In genomic region chr11:108377680-108378362, GRCm38 (mm10) we compare ENCODE assay signal across 8 mouse cellular contexts. TPM values are rescaled to one million over a fixed set of nuclear protein-coding genes. Genes with fewer than 3 reads are reported as not detected.
DNase-seq lines count a peak whose midpoint lies in the region; ATAC-seq lines count a peak whose summit lies in the region.

No protein-coding gene starts in this region.

- no peak overlapping the region for H3K9ac ChIP-seq in hindbrain, embryonic 12.5 days

- no peaks in the 10 kb centered on the region for H3K36me3 ChIP-seq in hindbrain, embryonic 12.5 days

- no peak overlapping the region for H3K4me3 ChIP-seq in hindbrain, embryonic 12.5 days

- no peaks in the 10 kb centered on the region; the same call in 1 of the 2 replicates for H3K4me1 ChIP-seq in hindbrain, embryonic 12.5 days

- peak; percentile 99 for ATAC-seq in frontal cortex, adult (ENCODE audit: low TSS enrichment)
- ATAC-seq in hindbrain, embryonic 12.5 days (ENCODE audit: low FRiP score) = peak; percentile 77

- DNase-seq in MN1 (ENCODE audit: low spot score) = peak; percentile 84
- peak; percentile 67 to 77 for DNase-seq in cerebellum, adult 18-20 months
- DNase-seq in layer of hippocampus, adult 9-11 months = peak; percentile 74
- peak; percentile 82 for DNase-seq in lung, postnatal 10 days
- DNase-seq in retina, adult 2 months (ENCODE audit: low read depth, low spot score) = peak; percentile 42
- peak; percentile 81 for DNase-seq in thymus, postnatal 14 days

- no peak overlapping the region for H3K4me2 ChIP-seq in hindbrain, embryonic 12.5 days (replicated peaks)

- H3K9me3 ChIP-seq in hindbrain, embryonic 12.5 days (replicated peaks) = no peaks in the 10 kb centered on the region

- no peaks in the 10 kb centered on the region for H3K27me3 ChIP-seq in hindbrain, embryonic 12.5 days

- 42% methylated on average over 19 of the region's 19 CpGs for WGBS in hindbrain, embryonic 12.5 days

- no peak overlapping the region for H3K27ac ChIP-seq in hindbrain, embryonic 12.5 days

RNA-seq across cellular contexts. Expression of gene Prkca, which starts 34.1 kb away (rescaled TPM):
- 8.3 and 8.7 TPM in 2 replicates for polyA plus RNA-seq in hindbrain, embryonic 12.5 days (2016; fragmentation: Nextera tagmentation; extraction: Ambion mirVana)

RNA-seq across cellular contexts. Expression of gene Apoh, which starts 34.7 kb away (rescaled TPM):
- polyA plus RNA-seq in hindbrain, embryonic 12.5 days (2016; fragmentation: Nextera tagmentation; extraction: Ambion mirVana) = 0.18 TPM in 1 of 2 replicates, not detected in the other

RNA-seq across cellular contexts. Expression of gene Cep112, which starts 47.2 kb away (rescaled TPM):
- 12.2 and 12.4 TPM in 2 replicates for polyA plus RNA-seq in hindbrain, embryonic 12.5 days (2016; fragmentation: Nextera tagmentation; extraction: Ambion mirVana)
